Mouse (Mus musculus) hindbrain, postnatal 0 days (tissue): ENCODE results near the gene Slc7a5. TPM values are rescaled to one million over a fixed set of nuclear protein-coding genes. Genes with fewer than 3 reads are reported as not detected.

Source experiments
- ATAC-seq: fragments of 200-750 bp; cut with Nextera tagmentation; 2 replicates; pipeline ENCODE4 v1.8.0; 2017; ENCODE audit warnings: mild to moderate bottlenecking, moderate TSS enrichment, moderate library complexity
- DNase-seq: peaks from one replicate; pipeline ENCODE4 v3.0.0-alpha.2; 2015; ENCODE audit warnings: low spot score
- H3K27ac ChIP-seq: fragments of 300-500 bp; sonication (generic); 2 replicates; pipeline ENCODE4 v1.5.1; 2014; ENCODE audit warnings: mild to moderate bottlenecking
- H3K27me3 ChIP-seq: fragments of 300-500 bp; sonication (generic); 2 replicates; pipeline ENCODE4 v1.6.1; 2014; ENCODE audit warnings: low read length, mixed read lengths; ENCODE audit not compliant: insufficient read depth
- H3K36me3 ChIP-seq: fragments of 300-500 bp; sonication (generic); 2 replicates; pipeline ENCODE4 v1.6.1; 2014; ENCODE audit warnings: low read length, mixed read lengths; ENCODE audit not compliant: insufficient read depth
- H3K4me1 ChIP-seq: fragments of 300-500 bp; sonication (generic); 2 replicates; pipeline ENCODE4 v1.6.1; 2014; ENCODE audit warnings: antibody characterized with exemption, low read length, mixed read lengths; ENCODE audit not compliant: insufficient read depth
- H3K4me2 ChIP-seq: fragments of 300-500 bp; sonication (generic); 2 replicates; pipeline ENCODE4 v1.6.1; 2014; ENCODE audit warnings: low read depth, mild to moderate bottlenecking, low read length, moderate library complexity, mixed read lengths
- H3K4me3 ChIP-seq: fragments of 300-500 bp; sonication (generic); 2 replicates; pipeline ENCODE4 v1.5.1; 2014; ENCODE audit warnings: low read length
- H3K9ac ChIP-seq: fragments of 300-500 bp; sonication (generic); replicated peaks from 2 replicates; pipeline ENCODE4 v1.6.1; 2014; ENCODE audit warnings: mild to moderate bottlenecking, low read length, moderate library complexity, mixed read lengths
- H3K9me3 ChIP-seq: fragments of 300-500 bp; sonication (generic); 2 replicates; pipeline ENCODE4 v1.6.1; 2016; ENCODE audit warnings: low read length, mixed read lengths
- CTCF ChIP-seq: IDR thresholded peaks from 2 replicates; pipeline ENCODE4 v1.5.1; 2016; ENCODE audit warnings: antibody characterized with exemption, control low read depth, low read depth
- WGBS: fragments of 180-500 bp; shearing (Covaris S2); extraction: QIAGEN DNeasy Blood & Tissue Kit; methylation state at CpG from one replicate; pipeline ENCODE4 v1.1.7; 2014; 5-methylcytosine and 5-hydroxymethylcytosine counted together
- polyA plus RNA-seq: library from polyadenylated mRNA; unstranded; fragments of >200 nt; fragmentation: Nextera tagmentation; extraction: Ambion mirVana; gene quantifications from 2 replicates; pipeline ENCODE4 v1.2.1, GENCODE M21; 2015
- total RNA-seq: library from RNA; depleted of rRNA; stranded (reverse); fragments of >200 nt; gene quantifications from 2 replicates; pipeline ENCODE4 v1.2.3, GENCODE M21; 2014

Slc7a5 gene
- total and polyA plus RNA-seq, 2 experiments from 2014 or later, result 72.1 to 148 TPM

- ATAC-seq, result peak; percentile 41; the same call in 1 of the 2 replicates
- WGBS, result 63% methylated on average over 14 of the region's 14 CpGs
- no peaks in the 10 kb centered on the region for H3K36me3 ChIP-seq
- DNase-seq, result no peak
- peak overlapping the region; percentile 32; the same call in 1 of the 2 replicates for H3K27ac ChIP-seq
- H3K9me3 ChIP-seq, result no peaks in the 10 kb centered on the region
- no peak overlapping the region for H3K4me2 ChIP-seq
- H3K4me1 ChIP-seq, result peaks cover 8% of the 10 kb centered on the region; the same call in 1 of the 2 replicates
- no peaks in the 10 kb centered on the region for H3K27me3 ChIP-seq
- H3K4me3 ChIP-seq, result no peak overlapping the region
- TF ChIP-seq CTCF, result no peak
- no peak overlapping the region for H3K9ac ChIP-seq
Measured at GRCm38 (mm10) chr8:121856071-121856746, 51.3 kb downstream of the Slc7a5 start.

GRCm38 (mm10) chr8:121853586-121853985 lies 53.9 kb downstream of the Slc7a5 start:
- Histone ChIP-seq H3K4me3 (no peak overlapping the region), H3K27ac (no peak overlapping the region), H3K9ac (no peak overlapping the region), H3K36me3 (no peaks in the 10 kb centered on the region), H3K27me3 (no peaks in the 10 kb centered on the region), H3K4me1 (peaks cover 8% of the 10 kb centered on the region; the same call in 1 of the 2 replicates), H3K4me2 (no peak overlapping the region), H3K9me3 (no peaks in the 10 kb centered on the region)
- DNase-seq, result no peak
- WGBS, result 72% methylated on average over 2 of the region's 2 CpGs
- ATAC-seq, result no peak
- TF ChIP-seq CTCF, result no peak

- Histone ChIP-seq H3K9me3 (no peaks in the 10 kb centered on the region), H3K27me3 (no peaks in the 10 kb centered on the region), H3K4me2 (no peak overlapping the region), H3K4me3 (no peak overlapping the region), H3K4me1 (peaks cover under 1% of the 10 kb centered on the region; the same call in 1 of the 2 replicates), H3K36me3 (no peaks in the 10 kb centered on the region), H3K27ac (no peak overlapping the region), H3K9ac (no peak overlapping the region)
- 66% methylated on average over 7 of the region's 7 CpGs for WGBS
- ATAC-seq (no peak), DNase-seq (no peak)
- no peak for TF ChIP-seq CTCF
Measured at GRCm38 (mm10) chr8:121852464-121852863, 55.0 kb downstream of the Slc7a5 start.

GRCm38 (mm10) chr8:121851716-121852115 lies 55.8 kb downstream of the Slc7a5 start:
- H3K27ac ChIP-seq, result peak overlapping the region; percentile 59; the same call in 1 of the 2 replicates
- no peak overlapping the region for H3K4me3 ChIP-seq
- H3K9ac ChIP-seq, result peak overlapping the region; percentile 28; the same call in 1 of the 2 replicates
- no peaks in the 10 kb centered on the region for H3K4me1 ChIP-seq
- no peaks in the 10 kb centered on the region for H3K9me3 ChIP-seq
- DNase-seq (no peak), ATAC-seq (no peak)
- WGBS, result 41% methylated on average over 7 of the region's 7 CpGs
- H3K4me2 ChIP-seq, result 0 out of 2 replicates have a peak overlapping the region, but pooled peaks have one; percentile 40
- no peak for TF ChIP-seq CTCF
- H3K36me3 ChIP-seq, result no peaks in the 10 kb centered on the region
- no peaks in the 10 kb centered on the region for H3K27me3 ChIP-seq

GRCm38 (mm10) chr8:121850821-121851470 lies 56.5 kb downstream of the Slc7a5 start:
- Histone ChIP-seq H3K27me3 (no peaks in the 10 kb centered on the region), H3K4me3 (no peak overlapping the region), H3K9ac (peak overlapping the region; percentile 28; the same call in 1 of the 2 replicates), H3K27ac (peak overlapping the region; percentile 59; the same call in 1 of the 2 replicates), H3K4me2 (peak overlapping the region; percentile 40), H3K4me1 (no peaks in the 10 kb centered on the region), H3K36me3 (no peaks in the 10 kb centered on the region), H3K9me3 (no peaks in the 10 kb centered on the region)
- ATAC-seq (peak; percentile 88), DNase-seq (peak; percentile 97)
- peak; percentile 100 for TF ChIP-seq CTCF
- WGBS, result 4% methylated on average over 24 of the region's 24 CpGs

GRCm38 (mm10) chr8:121850436-121850820 lies 57.1 kb downstream of the Slc7a5 start:
- no peak for TF ChIP-seq CTCF
- no peaks in the 10 kb centered on the region for H3K4me1 ChIP-seq
- H3K9ac ChIP-seq, result no peak overlapping the region
- no peak overlapping the region for H3K27ac ChIP-seq
- DNase-seq, result no peak
- peak overlapping the region; percentile 40; the same call in 1 of the 2 replicates for H3K4me2 ChIP-seq
- WGBS, result 42% methylated on average over 12 of the region's 12 CpGs
- H3K27me3 ChIP-seq, result no peaks in the 10 kb centered on the region
- no peak overlapping the region for H3K4me3 ChIP-seq
- H3K9me3 ChIP-seq, result no peaks in the 10 kb centered on the region
- H3K36me3 ChIP-seq, result no peaks in the 10 kb centered on the region
- 0 out of 2 replicates have a peak, but pooled peaks have one; percentile 6 for ATAC-seq

- no peak overlapping the region for H3K4me2 ChIP-seq
- peak; percentile 86 for DNase-seq
- no peaks in the 10 kb centered on the region for H3K36me3 ChIP-seq
- 13% methylated on average over 6 of the region's 6 CpGs for WGBS
- no peak overlapping the region for H3K9ac ChIP-seq
- TF ChIP-seq CTCF, result peak; percentile 96
- no peaks in the 10 kb centered on the region for H3K9me3 ChIP-seq
- H3K27me3 ChIP-seq, result no peaks in the 10 kb centered on the region
- H3K4me3 ChIP-seq, result no peak overlapping the region
- H3K27ac ChIP-seq, result no peak overlapping the region
- H3K4me1 ChIP-seq, result no peaks in the 10 kb centered on the region
- ATAC-seq, result peak; percentile 39; the same call in 1 of the 2 replicates
Measured at GRCm38 (mm10) chr8:121850018-121850417, 57.5 kb downstream of the Slc7a5 start.
